Mouse (Mus musculus): Measurements from ENCODE around the gene Lrr1.

DNA sequence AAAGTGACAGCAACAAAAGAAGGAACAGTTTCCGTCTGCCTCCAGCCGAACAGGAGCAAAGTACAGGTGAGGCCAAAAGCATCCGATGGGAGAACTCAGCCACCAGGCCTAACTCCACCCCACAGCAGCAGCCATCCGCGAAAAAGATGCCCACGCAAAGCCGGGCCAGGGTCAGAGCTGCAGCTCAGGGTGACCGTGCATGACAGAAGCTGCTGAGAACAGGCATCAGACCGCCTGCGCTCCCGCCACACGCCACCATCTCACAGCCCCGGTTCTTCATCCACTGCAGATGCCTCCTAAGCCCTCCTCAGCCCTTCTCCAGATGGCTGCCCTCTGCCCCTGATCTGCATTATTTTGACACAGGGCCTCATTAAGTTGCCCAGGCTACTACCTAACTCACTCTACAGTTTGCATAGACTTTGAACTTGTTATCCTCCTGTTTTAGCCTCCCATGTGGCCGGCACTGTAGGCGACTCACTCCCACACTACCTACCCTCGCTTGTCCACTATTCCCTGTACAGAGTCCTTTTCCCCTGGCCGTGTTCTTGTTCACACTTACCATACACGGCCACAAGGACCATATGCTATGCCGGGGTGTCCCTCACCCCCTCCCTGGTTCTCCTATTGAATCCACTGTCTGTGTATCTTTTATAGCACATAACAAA lies 52.1 kb downstream of the Lrr1 start:
- TF ChIP-seq CTCF (IDR thresholded peaks at IDR 0.05; ENCODE audit: borderline replicate concordance, insufficient read depth, low read depth, low read length): no peak
- TF ChIP-seq POLR2A (IDR thresholded peaks at IDR 0.05; ENCODE audit: borderline replicate concordance, insufficient read depth, low read length): no peak
